Mouse (Mus musculus): ENCODE data around the gene Flrt2. TPM values are rescaled to one million over a fixed set of nuclear protein-coding genes. Genes with fewer than 3 reads are reported as not detected.

Flrt2 gene
- total and polyA plus RNA-seq, 2 experiments = 0.07 to 0.65 TPM

- H3K27me3 ChIP-seq (ENCODE audit: control insufficient read depth, insufficient read depth, low read length) = peaks cover 30% of the 10 kb centered on the region
- TF ChIP-seq POLR2A (IDR thresholded peaks at IDR 0.05; ENCODE audit: extremely low read depth, insufficient read depth, low read length) (no peak), CTCF (IDR thresholded peaks at IDR 0.05; ENCODE audit: low read depth, low read length) (no peak)
- H3K79me2 ChIP-seq (ENCODE audit: control insufficient read depth, insufficient read depth, low read length) = no peaks in the 10 kb centered on the region
- under 1% methylated on average over 68 of the region's 68 CpGs for WGBS
- no peaks in the 10 kb centered on the region for H3K4me1 ChIP-seq (ENCODE audit: control insufficient read depth, insufficient read depth, low read length)
- H3K36me3 ChIP-seq (ENCODE audit: control insufficient read depth, insufficient read depth, low read length) = no peaks in the 10 kb centered on the region
- peak overlapping the region; percentile 51; the same call in 1 of the 2 replicates for H3K9ac ChIP-seq (ENCODE audit: low read depth, low read length)
- DNase-seq (ENCODE audit: extremely low read depth, low read depth, low spot score) = no peak
- H3K27ac ChIP-seq (replicated peaks; ENCODE audit: insufficient read depth, low read depth, low read length) = no peak overlapping the region
- H3K4me3 ChIP-seq (ENCODE audit: insufficient read depth, low read depth, low read length) = peak overlapping the region; percentile 71
Measured at GRCm38 (mm10) chr12:95694991-95695833, 3.2 kb downstream of the Flrt2 start.

GRCm38 (mm10) chr12:95695834-95696521 lies 4.0 kb downstream of the Flrt2 start:
- Histone ChIP-seq H3K27ac (replicated peaks; ENCODE audit: insufficient read depth, low read depth, low read length) (no peak overlapping the region), H3K36me3 (ENCODE audit: control insufficient read depth, insufficient read depth, low read length) (no peaks in the 10 kb centered on the region), H3K4me3 (ENCODE audit: insufficient read depth, low read depth, low read length) (peak overlapping the region; percentile 71), H3K4me1 (ENCODE audit: control insufficient read depth, insufficient read depth, low read length) (no peaks in the 10 kb centered on the region), H3K9ac (ENCODE audit: low read depth, low read length) (peak overlapping the region; percentile 51; the same call in 1 of the 2 replicates), H3K27me3 (ENCODE audit: control insufficient read depth, insufficient read depth, low read length) (peaks cover 30% of the 10 kb centered on the region), H3K79me2 (ENCODE audit: control insufficient read depth, insufficient read depth, low read length) (no peaks in the 10 kb centered on the region)
- DNase-seq (ENCODE audit: extremely low read depth, low read depth, low spot score) = no peak
- TF ChIP-seq POLR2A (IDR thresholded peaks at IDR 0.05; ENCODE audit: extremely low read depth, insufficient read depth, low read length) (no peak), CTCF (IDR thresholded peaks at IDR 0.05; ENCODE audit: low read depth, low read length) (no peak)
- 1% methylated on average over 28 of the region's 28 CpGs for WGBS

- H3K27ac ChIP-seq (replicated peaks; ENCODE audit: insufficient read depth, low read depth, low read length) = no peak overlapping the region
- H3K79me2 ChIP-seq (ENCODE audit: control insufficient read depth, insufficient read depth, low read length) = no peaks in the 10 kb centered on the region
- no peaks in the 10 kb centered on the region for H3K4me1 ChIP-seq (ENCODE audit: control insufficient read depth, insufficient read depth, low read length)
- H3K27me3 ChIP-seq (ENCODE audit: control insufficient read depth, insufficient read depth, low read length) = peaks cover 29% of the 10 kb centered on the region
- DNase-seq (ENCODE audit: extremely low read depth, low read depth, low spot score) = no peak
- H3K4me3 ChIP-seq (ENCODE audit: insufficient read depth, low read depth, low read length) = no peak overlapping the region
- TF ChIP-seq CTCF (IDR thresholded peaks at IDR 0.05; ENCODE audit: low read depth, low read length) = no peak
- TF ChIP-seq POLR2A (IDR thresholded peaks at IDR 0.05; ENCODE audit: extremely low read depth, insufficient read depth, low read length) = no peak
- H3K9ac ChIP-seq (ENCODE audit: low read depth, low read length) = no peak overlapping the region
- H3K36me3 ChIP-seq (ENCODE audit: control insufficient read depth, insufficient read depth, low read length) = no peaks in the 10 kb centered on the region
- 21% methylated on average over 6 of the region's 6 CpGs for WGBS
Measured at GRCm38 (mm10) chr12:95696522-95697025, 4.5 kb downstream of the Flrt2 start.

GRCm38 (mm10) chr12:95698556-95698955 lies 6.5 kb downstream of the Flrt2 start:
- no peaks in the 10 kb centered on the region for H3K36me3 ChIP-seq (ENCODE audit: control insufficient read depth, insufficient read depth, low read length)
- no peaks in the 10 kb centered on the region for H3K4me1 ChIP-seq (ENCODE audit: control insufficient read depth, insufficient read depth, low read length)
- H3K4me3 ChIP-seq (ENCODE audit: insufficient read depth, low read depth, low read length) = no peak overlapping the region
- DNase-seq (ENCODE audit: extremely low read depth, low read depth, low spot score) = no peak
- TF ChIP-seq POLR2A (IDR thresholded peaks at IDR 0.05; ENCODE audit: extremely low read depth, insufficient read depth, low read length) (no peak), CTCF (IDR thresholded peaks at IDR 0.05; ENCODE audit: low read depth, low read length) (peak; percentile 42; the same call in 1 of the 2 replicates)
- H3K27ac ChIP-seq (replicated peaks; ENCODE audit: insufficient read depth, low read depth, low read length) = no peak overlapping the region
- whole genome bisulfite sequencing = 53% methylated on average over 1 of the region's 1 CpGs
- no peaks in the 10 kb centered on the region for H3K79me2 ChIP-seq (ENCODE audit: control insufficient read depth, insufficient read depth, low read length)
- H3K9ac ChIP-seq (ENCODE audit: low read depth, low read length) = no peak overlapping the region
- peaks cover 16% of the 10 kb centered on the region for H3K27me3 ChIP-seq (ENCODE audit: control insufficient read depth, insufficient read depth, low read length)

- H3K4me1 ChIP-seq (ENCODE audit: control insufficient read depth, insufficient read depth, low read length) = no peaks in the 10 kb centered on the region
- DNase-seq (ENCODE audit: extremely low read depth, low read depth, low spot score) = no peak
- peaks cover 5% of the 10 kb centered on the region; the same call in 1 of the 2 replicates for H3K27me3 ChIP-seq (ENCODE audit: control insufficient read depth, insufficient read depth, low read length)
- no peaks in the 10 kb centered on the region for H3K79me2 ChIP-seq (ENCODE audit: control insufficient read depth, insufficient read depth, low read length)
- 43% methylated on average over 2 of the region's 2 CpGs for WGBS
- H3K9ac ChIP-seq (ENCODE audit: low read depth, low read length) = no peak overlapping the region
- H3K27ac ChIP-seq (replicated peaks; ENCODE audit: insufficient read depth, low read depth, low read length) = no peak overlapping the region
- H3K36me3 ChIP-seq (ENCODE audit: control insufficient read depth, insufficient read depth, low read length) = no peaks in the 10 kb centered on the region
- no peak overlapping the region for H3K4me3 ChIP-seq (ENCODE audit: insufficient read depth, low read depth, low read length)
- no peak for TF ChIP-seq POLR2A (IDR thresholded peaks at IDR 0.05; ENCODE audit: extremely low read depth, insufficient read depth, low read length)
- no peak for TF ChIP-seq CTCF (IDR thresholded peaks at IDR 0.05; ENCODE audit: low read depth, low read length)
Measured at GRCm38 (mm10) chr12:95700746-95701145, 8.7 kb downstream of the Flrt2 start.
